Mouse (Mus musculus) lung, embryonic 14.5 days (tissue): ENCODE data around the gene Zfpl1. TPM values are rescaled to one million over a fixed set of nuclear protein-coding genes. Genes with fewer than 3 reads are reported as not detected.
"Not testable (repeated sequence)": the region's sequence is repeated elsewhere in the genome, so short reads cannot be mapped to it uniquely, and the experiment has no call there.

Experiments used
- ATAC-seq: fragments of 200-750 bp; cut with Nextera tagmentation; 2 replicates; pipeline ENCODE4 v1.8.0; 2017; ENCODE audit warnings: mild to moderate bottlenecking, moderate TSS enrichment, moderate library complexity; ENCODE audit not compliant: insufficient read depth
- DNase-seq: peaks from one replicate; pipeline ENCODE4 v3.0.0-alpha.2; 2015
- H3K27ac ChIP-seq: fragments of 300-500 bp; sonication (generic); 2 replicates; pipeline ENCODE4 v1.5.1; 2014; ENCODE audit warnings: low read depth, mild to moderate bottlenecking, moderate library complexity
- H3K27me3 ChIP-seq: fragments of 300-500 bp; sonication (generic); 2 replicates; pipeline ENCODE4 v1.6.1; 2014; ENCODE audit warnings: low read length, control low read depth; ENCODE audit not compliant: insufficient read depth
- H3K36me3 ChIP-seq: fragments of 300-500 bp; sonication (generic); 2 replicates; pipeline ENCODE4 v1.6.1; 2014; ENCODE audit warnings: control low read depth; ENCODE audit not compliant: insufficient read depth
- H3K4me1 ChIP-seq: fragments of 300-500 bp; sonication (generic); 2 replicates; pipeline ENCODE4 v1.6.1; 2014; ENCODE audit warnings: antibody characterized with exemption, control low read depth; ENCODE audit not compliant: insufficient read depth
- H3K4me2 ChIP-seq: fragments of 300-500 bp; sonication (generic); 2 replicates; pipeline ENCODE4 v1.6.1; 2014; ENCODE audit warnings: mild to moderate bottlenecking
- H3K4me3 ChIP-seq: fragments of 300-500 bp; sonication (generic); 2 replicates; pipeline ENCODE4 v1.5.1; 2014; ENCODE audit warnings: low read depth, low read length
- H3K9ac ChIP-seq: fragments of 300-500 bp; sonication (generic); 2 replicates; pipeline ENCODE4 v1.6.1; 2014
- H3K9me3 ChIP-seq: fragments of 300-500 bp; sonication (generic); 2 replicates; pipeline ENCODE4 v1.6.1; 2016; ENCODE audit warnings: low read depth, low read length, control low read depth
- CTCF ChIP-seq: IDR thresholded peaks from 2 replicates; pipeline ENCODE4 v1.5.1; 2016; ENCODE audit warnings: antibody characterized with exemption, low read depth
- WGBS: fragments of 180-500 bp; shearing (Covaris S2); extraction: QIAGEN DNeasy Blood & Tissue Kit; methylation state at CpG from one replicate; pipeline ENCODE4 v1.1.7; 2014; 5-methylcytosine and 5-hydroxymethylcytosine counted together
- polyA plus RNA-seq: library from polyadenylated mRNA; unstranded; fragments of >200 nt; fragmentation: Nextera tagmentation; extraction: Ambion mirVana; gene quantifications from 2 replicates; pipeline ENCODE4 v1.2.1, GENCODE M21; 2014

Gene Zfpl1
- polyA plus RNA-seq, result 68.8 and 72.3 TPM in 2 replicates

GRCm38 (mm10) chr19:6084478-6085248, at the start of gene Zfpl1, which contains the start of gene Cdca5:
Zfpl1 (minus strand) TSS chr19:6084956.
Cdca5 (plus strand) TSS chr19:6084983.
- H3K36me3 ChIP-seq, result peaks cover 65% of the 10 kb centered on the region
- no peaks in the 10 kb centered on the region for H3K9me3 ChIP-seq
- H3K4me3 ChIP-seq, result peak within 1 kb of the TSS; percentile 84
- no peaks in the 10 kb centered on the region for H3K27me3 ChIP-seq
- TF ChIP-seq CTCF, result no peak
- H3K4me2 ChIP-seq, result peak within 1 kb of the TSS; percentile 91
- H3K4me1 ChIP-seq, result peaks cover 3% of the 10 kb centered on the region
- peak within 1 kb of the TSS; percentile 84 for H3K27ac ChIP-seq
- ATAC-seq (peak; percentile 91), DNase-seq (peak; percentile 99)
- peak within 1 kb of the TSS; percentile 70 for H3K9ac ChIP-seq
- under 1% methylated on average over 58 of the region's 58 CpGs for WGBS

DNA sequence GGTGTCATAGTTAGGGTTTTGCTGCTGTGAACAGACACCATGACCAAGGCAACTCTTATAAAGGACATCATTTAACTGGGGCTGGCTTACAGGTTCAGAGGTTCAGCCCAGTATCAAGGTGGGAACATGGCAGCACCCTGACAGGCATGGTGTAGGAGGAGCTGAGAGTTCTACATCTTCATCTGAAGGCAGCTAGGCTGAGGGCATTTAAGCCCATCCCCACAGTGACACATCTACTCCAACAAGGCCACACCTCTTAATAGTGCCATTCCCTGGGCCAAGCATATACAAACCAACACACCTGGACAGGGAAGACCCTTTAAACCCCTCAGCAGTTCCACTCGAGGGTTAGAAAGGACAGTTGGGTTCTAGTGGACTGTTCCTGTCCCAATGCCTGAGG, 48.4 kb upstream of the Zfpl1 start:
- DNase-seq, H3K4me1 ChIP-seq, H3K27me3 ChIP-seq, H3K27ac ChIP-seq, H3K9ac ChIP-seq, H3K4me2 ChIP-seq, H3K9me3 ChIP-seq, ATAC-seq, H3K4me3 ChIP-seq: not testable (repeated sequence)
- 29% methylated on average over 1 of the region's 1 CpGs for WGBS
- H3K36me3 ChIP-seq, result peaks cover 34% of the 10 kb centered on the region

GRCm38 (mm10) chr19:6132171-6132827, 47.5 kb upstream of the Zfpl1 start:
- WGBS, result 84% methylated on average over 7 of the region's 7 CpGs
- Histone ChIP-seq H3K36me3 (peaks cover 29% of the 10 kb centered on the region), H3K9ac (no peak overlapping the region), H3K4me1 (peaks cover 3% of the 10 kb centered on the region; the same call in 1 of the 2 replicates), H3K9me3 (no peaks in the 10 kb centered on the region), H3K27ac (no peak overlapping the region), H3K4me2 (no peak overlapping the region), H3K27me3 (no peaks in the 10 kb centered on the region), H3K4me3 (no peak overlapping the region)
- no peak for TF ChIP-seq CTCF
- ATAC-seq (no peak), DNase-seq (no peak)

GRCm38 (mm10) chr19:6130414-6131128, 45.8 kb upstream of the Zfpl1 start:
- not testable (repeated sequence) for ATAC-seq, H3K4me3 ChIP-seq, H3K4me1 ChIP-seq, H3K9me3 ChIP-seq, H3K9ac ChIP-seq, H3K27me3 ChIP-seq, H3K4me2 ChIP-seq, DNase-seq, H3K27ac ChIP-seq
- WGBS, result 78% methylated on average over 7 of the region's 7 CpGs
- peaks cover 14% of the 10 kb centered on the region for H3K36me3 ChIP-seq

GRCm38 (mm10) chr19:6127760-6128341, 43.1 kb upstream of the Zfpl1 start, which contains the start of gene Snx15:
Snx15 (minus strand) TSS chr19:6128304.
- peak within 1 kb of the TSS; percentile 78 for H3K27ac ChIP-seq
- peak; percentile 97 for DNase-seq
- H3K4me3 ChIP-seq, result peak within 1 kb of the TSS; percentile 46
- WGBS, result 0% methylated on average over 32 of the region's 32 CpGs
- TF ChIP-seq CTCF, result no peak
- peak; percentile 95 for ATAC-seq
- peak within 1 kb of the TSS; percentile 63 for H3K4me2 ChIP-seq
- peaks cover 5% of the 10 kb centered on the region; the same call in 1 of the 2 replicates for H3K36me3 ChIP-seq
- H3K27me3 ChIP-seq, result no peaks in the 10 kb centered on the region
- peak within 1 kb of the TSS; percentile 49 for H3K9ac ChIP-seq
- H3K9me3 ChIP-seq, result no peaks in the 10 kb centered on the region
- H3K4me1 ChIP-seq, result peaks cover 3% of the 10 kb centered on the region; the same call in 1 of the 2 replicates

DNA sequence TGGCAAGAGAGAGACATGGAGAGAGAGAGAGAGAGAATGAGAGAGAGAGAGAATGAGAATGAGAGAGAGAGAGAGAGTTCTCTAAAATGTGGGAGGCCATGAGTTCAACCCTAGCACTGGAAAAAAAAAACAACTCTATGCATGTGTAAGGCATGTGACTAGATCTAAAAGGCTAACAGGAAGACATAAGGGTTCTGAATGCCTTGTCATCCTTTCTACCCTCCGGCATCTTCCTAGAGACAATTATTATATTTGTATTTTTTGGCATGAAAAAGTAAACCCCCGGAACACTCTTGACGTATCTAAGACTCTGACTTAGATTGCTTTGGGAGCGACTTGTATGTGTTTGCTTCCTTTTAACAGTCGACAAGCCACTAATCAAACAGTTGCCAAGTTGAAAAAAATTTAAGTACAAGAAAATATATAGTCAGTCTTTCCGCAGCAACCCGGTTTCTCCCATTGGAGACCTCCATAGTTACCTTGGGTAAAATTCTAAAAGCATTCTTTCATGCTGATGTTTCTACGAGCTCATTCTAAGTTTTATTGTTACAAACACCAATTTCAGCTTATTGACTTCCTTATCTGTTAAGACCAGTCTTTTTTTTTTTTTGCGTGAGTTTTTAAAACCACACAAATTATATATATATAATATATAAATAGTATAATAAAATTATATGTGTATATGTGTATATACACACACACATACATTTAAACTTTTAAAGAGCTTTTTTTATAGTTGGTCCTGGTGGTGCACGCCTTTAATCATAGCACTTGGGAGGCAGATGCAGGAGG, 42.2 kb upstream of the Zfpl1 start:
- H3K9ac ChIP-seq, result peak overlapping the region; percentile 49
- H3K9me3 ChIP-seq, result no peaks in the 10 kb centered on the region
- peak overlapping the region; percentile 46 for H3K4me3 ChIP-seq
- WGBS, result 68% methylated on average over 10 of the region's 10 CpGs
- TF ChIP-seq CTCF, result no peak
- H3K4me1 ChIP-seq, result peaks cover 3% of the 10 kb centered on the region; the same call in 1 of the 2 replicates
- no peak for ATAC-seq
- H3K27ac ChIP-seq, result peak overlapping the region; percentile 78
- no peak for DNase-seq
- H3K36me3 ChIP-seq, result peaks cover 5% of the 10 kb centered on the region; the same call in 1 of the 2 replicates
- no peaks in the 10 kb centered on the region for H3K27me3 ChIP-seq
- H3K4me2 ChIP-seq, result peak overlapping the region; percentile 63
